Mouse (Mus musculus) hindbrain, embryonic 12.5 days (tissue): Measurements from ENCODE around the gene Emid1. TPM values are rescaled to one million over a fixed set of nuclear protein-coding genes. Genes with fewer than 3 reads are reported as not detected.

Experiments
- ATAC-seq: fragments of 200-750 bp; cut with Nextera tagmentation; 2 replicates; pipeline ENCODE4 v1.8.0; 2017; ENCODE audit warnings: moderate TSS enrichment; ENCODE audit not compliant: low FRiP score
- H3K27ac ChIP-seq: fragments of 300-500 bp; sonication (generic); 2 replicates; pipeline ENCODE4 v1.5.1; 2016; ENCODE audit warnings: mild to moderate bottlenecking
- H3K27me3 ChIP-seq: fragments of 300-500 bp; sonication (generic); 2 replicates; pipeline ENCODE4 v1.6.1; 2016; ENCODE audit warnings: mild to moderate bottlenecking
- H3K36me3 ChIP-seq: fragments of 300-500 bp; sonication (generic); 2 replicates; pipeline ENCODE4 v1.6.1; 2016; ENCODE audit warnings: mild to moderate bottlenecking
- H3K4me1 ChIP-seq: fragments of 300-500 bp; sonication (generic); 2 replicates; pipeline ENCODE4 v1.6.1; 2016
- H3K4me2 ChIP-seq: fragments of 300-500 bp; sonication (generic); replicated peaks from 2 replicates; pipeline ENCODE4 v1.6.1; 2016; ENCODE audit warnings: mild to moderate bottlenecking
- H3K4me3 ChIP-seq: fragments of 300-500 bp; sonication (generic); 2 replicates; pipeline ENCODE4 v1.5.1; 2016; ENCODE audit warnings: mild to moderate bottlenecking
- H3K9ac ChIP-seq: fragments of 300-500 bp; sonication (generic); 2 replicates; pipeline ENCODE4 v1.6.1; 2016; ENCODE audit warnings: mild to moderate bottlenecking, moderate library complexity
- H3K9me3 ChIP-seq: fragments of 300-500 bp; sonication (generic); replicated peaks from 2 replicates; pipeline ENCODE4 v1.6.1; 2016; ENCODE audit warnings: mild to moderate bottlenecking
- WGBS: fragments of 180-500 bp; shearing (Covaris S2); methylation state at CpG from one replicate; pipeline ENCODE4 v1.1.7; 2016; 5-methylcytosine and 5-hydroxymethylcytosine counted together
- polyA plus RNA-seq: library from polyadenylated mRNA; unstranded; fragments of >200 nt; fragmentation: Nextera tagmentation; extraction: Ambion mirVana; gene quantifications from 2 replicates; pipeline ENCODE4 v1.2.1, GENCODE M21; 2016

Gene Emid1
- polyA plus RNA-seq, 1 experiment from 2014 or later, result 21.9 TPM

- Histone ChIP-seq H3K4me3 (no peak overlapping the region), H3K27me3 (peaks cover 2% of the 10 kb centered on the region; the same call in 1 of the 2 replicates), H3K36me3 (no peaks in the 10 kb centered on the region), H3K27ac (no peak overlapping the region), H3K9me3 (0 out of 2 replicates have a peak, but pooled peaks cover 5% of the 10 kb centered on the region), H3K4me2 (no peak overlapping the region), H3K9ac (no peak overlapping the region), H3K4me1 (peaks cover 6% of the 10 kb centered on the region)
- WGBS, result 90% methylated on average over 11 of the region's 11 CpGs
- ATAC-seq, result no peak
These were observed 6.0 kb upstream of the Emid1 start for GRCm38 (mm10) chr11:5158056-5158455.

GRCm38 (mm10) chr11:5154961-5155805, 3.1 kb upstream of the Emid1 start:
- ATAC-seq, result no peak
- H3K9ac ChIP-seq, result no peak overlapping the region
- no peak overlapping the region for H3K4me3 ChIP-seq
- H3K27ac ChIP-seq, result no peak overlapping the region
- no peaks in the 10 kb centered on the region for H3K36me3 ChIP-seq
- H3K9me3 ChIP-seq, result no peaks in the 10 kb centered on the region
- no peak overlapping the region for H3K4me2 ChIP-seq
- H3K4me1 ChIP-seq, result peaks cover 27% of the 10 kb centered on the region
- WGBS, result 36% methylated on average over 10 of the region's 10 CpGs
- peaks cover 12% of the 10 kb centered on the region for H3K27me3 ChIP-seq

- peak overlapping the region; percentile 90 for H3K4me2 ChIP-seq
- H3K36me3 ChIP-seq, result no peaks in the 10 kb centered on the region
- peak overlapping the region; percentile 57 for H3K4me3 ChIP-seq
- no peak for ATAC-seq
- no peaks in the 10 kb centered on the region for H3K9me3 ChIP-seq
- 15% methylated on average over 4 of the region's 4 CpGs for WGBS
- H3K27ac ChIP-seq, result no peak overlapping the region
- H3K27me3 ChIP-seq, result peaks cover 19% of the 10 kb centered on the region
- H3K9ac ChIP-seq, result no peak overlapping the region
- peaks cover 49% of the 10 kb centered on the region for H3K4me1 ChIP-seq
These were observed 818 bp downstream of the Emid1 start for GRCm38 (mm10) chr11:5151247-5151630.

- H3K9ac ChIP-seq, result no peak overlapping the region
- H3K4me2 ChIP-seq, result 0 out of 2 replicates have a peak overlapping the region, but pooled peaks have one; percentile 17
- peaks cover 19% of the 10 kb centered on the region for H3K27me3 ChIP-seq
- no peaks in the 10 kb centered on the region for H3K36me3 ChIP-seq
- no peak overlapping the region for H3K4me3 ChIP-seq
- H3K27ac ChIP-seq, result no peak overlapping the region
- no peaks in the 10 kb centered on the region for H3K9me3 ChIP-seq
- peaks cover 49% of the 10 kb centered on the region for H3K4me1 ChIP-seq
- no peak for ATAC-seq
- 52% methylated on average over 9 of the region's 9 CpGs for WGBS
These were observed 1.4 kb downstream of the Emid1 start for GRCm38 (mm10) chr11:5150416-5151246.

- no peak overlapping the region for H3K9ac ChIP-seq
- no peak for ATAC-seq
These were observed 2.1 kb downstream of the Emid1 start for GRCm38 (mm10) chr11:5149955-5150354.

GRCm38 (mm10) chr11:5149249-5149648, 2.8 kb downstream of the Emid1 start:
- no peak for ATAC-seq
- no peak overlapping the region for H3K4me3 ChIP-seq
- H3K36me3 ChIP-seq, result no peaks in the 10 kb centered on the region
- peaks cover 44% of the 10 kb centered on the region for H3K4me1 ChIP-seq
- H3K4me2 ChIP-seq, result no peak overlapping the region
- 20% methylated on average over 7 of the region's 7 CpGs for WGBS
- no peaks in the 10 kb centered on the region for H3K9me3 ChIP-seq
- peaks cover 19% of the 10 kb centered on the region for H3K27me3 ChIP-seq
- H3K9ac ChIP-seq, result no peak overlapping the region
- no peak overlapping the region for H3K27ac ChIP-seq

More at GRCm38 (mm10) chr11:5149955-5150354, 2.1 kb downstream of the Emid1 start:
- Histone ChIP-seq H3K36me3 (no peaks in the 10 kb centered on the region), H3K27ac (no peak overlapping the region), H3K9me3 (no peaks in the 10 kb centered on the region), H3K27me3 (peaks cover 19% of the 10 kb centered on the region), H3K4me3 (no peak overlapping the region), H3K4me1 (peaks cover 44% of the 10 kb centered on the region), H3K4me2 (no peak overlapping the region)
- 61% methylated on average over 9 of the region's 9 CpGs for WGBS

- ATAC-seq, result no peak
- Histone ChIP-seq H3K4me2 (no peak overlapping the region), H3K27ac (no peak overlapping the region), H3K4me1 (peaks cover 32% of the 10 kb centered on the region), H3K36me3 (no peaks in the 10 kb centered on the region), H3K9me3 (no peaks in the 10 kb centered on the region), H3K27me3 (peaks cover 11% of the 10 kb centered on the region; the same call in 1 of the 2 replicates), H3K9ac (no peak overlapping the region), H3K4me3 (no peak overlapping the region)
- 76% methylated on average over 3 of the region's 3 CpGs for WGBS
These were observed 6.5 kb downstream of the Emid1 start for GRCm38 (mm10) chr11:5145600-5145999.

GRCm38 (mm10) chr11:5141965-5142364, 10.1 kb downstream of the Emid1 start:
- Histone ChIP-seq H3K9ac (no peak overlapping the region), H3K27ac (no peak overlapping the region), H3K27me3 (no peaks in the 10 kb centered on the region; the same call in 1 of the 2 replicates), H3K9me3 (no peaks in the 10 kb centered on the region), H3K4me1 (peaks cover 16% of the 10 kb centered on the region), H3K4me3 (no peak overlapping the region), H3K36me3 (no peaks in the 10 kb centered on the region), H3K4me2 (no peak overlapping the region)
- whole genome bisulfite sequencing, result 88% methylated on average over 2 of the region's 2 CpGs
- ATAC-seq, result no peak

GRCm38 (mm10) chr11:5141252-5141651, 10.8 kb downstream of the Emid1 start:
- Histone ChIP-seq H3K9ac (no peak overlapping the region), H3K36me3 (no peaks in the 10 kb centered on the region), H3K27ac (no peak overlapping the region), H3K27me3 (no peaks in the 10 kb centered on the region; the same call in 1 of the 2 replicates), H3K9me3 (no peaks in the 10 kb centered on the region), H3K4me3 (no peak overlapping the region), H3K4me2 (no peak overlapping the region), H3K4me1 (peaks cover 16% of the 10 kb centered on the region)
- 84% methylated on average over 5 of the region's 5 CpGs for WGBS
- no peak for ATAC-seq

- ATAC-seq, result no peak
- no peak overlapping the region for H3K4me2 ChIP-seq
These were observed 11.4 kb downstream of the Emid1 start for GRCm38 (mm10) chr11:5140619-5141018.

GRCm38 (mm10) chr11:5139372-5139771, 12.7 kb downstream of the Emid1 start:
- no peak overlapping the region for H3K27ac ChIP-seq
- 77% methylated on average over 9 of the region's 9 CpGs for WGBS
- no peak for ATAC-seq

More at GRCm38 (mm10) chr11:5140619-5141018, 11.4 kb downstream of the Emid1 start:
- no peak overlapping the region for H3K9ac ChIP-seq
- no peak overlapping the region for H3K4me3 ChIP-seq
- no peaks in the 10 kb centered on the region; the same call in 1 of the 2 replicates for H3K27me3 ChIP-seq
- H3K4me1 ChIP-seq, result peaks cover 18% of the 10 kb centered on the region
- no peak overlapping the region for H3K27ac ChIP-seq
- H3K9me3 ChIP-seq, result no peaks in the 10 kb centered on the region
- 57% methylated on average over 8 of the region's 8 CpGs for WGBS
- no peaks in the 10 kb centered on the region for H3K36me3 ChIP-seq

GRCm38 (mm10) chr11:5138642-5139041, 13.4 kb downstream of the Emid1 start:
- Histone ChIP-seq H3K27me3 (no peaks in the 10 kb centered on the region; the same call in 1 of the 2 replicates), H3K4me1 (peaks cover 18% of the 10 kb centered on the region), H3K4me2 (no peak overlapping the region), H3K27ac (no peak overlapping the region), H3K9ac (no peak overlapping the region), H3K4me3 (no peak overlapping the region), H3K9me3 (no peaks in the 10 kb centered on the region), H3K36me3 (no peaks in the 10 kb centered on the region)
- 89% methylated on average over 2 of the region's 2 CpGs for WGBS
- ATAC-seq, result no peak

More at GRCm38 (mm10) chr11:5139372-5139771, 12.7 kb downstream of the Emid1 start:
- Histone ChIP-seq H3K36me3 (no peaks in the 10 kb centered on the region), H3K4me1 (peaks cover 18% of the 10 kb centered on the region), H3K9ac (no peak overlapping the region), H3K4me3 (no peak overlapping the region), H3K9me3 (no peaks in the 10 kb centered on the region), H3K4me2 (no peak overlapping the region), H3K27me3 (no peaks in the 10 kb centered on the region; the same call in 1 of the 2 replicates)
